16 mouse cellular contexts compared by ENCODE assay signal in genomic region chr17:49489098-49489497, GRCm38 (mm10).
DNase-seq lines count a peak whose midpoint lies in the region; ATAC-seq lines count a peak whose summit lies in the region.
"Had no signal": no experiment of that assay in that cellular context is flagged by ENCODE, and none has a peak within 500 bp of the region (broad histone marks: within the 10 kb centered on the region; RNA-seq: fewer than 3 reads in every experiment).

No protein-coding gene starts in this region.

- H3K4me1 ChIP-seq in lung, embryonic 16.5 days (replicated peaks; ENCODE audit: control insufficient read depth, insufficient read depth, low read length): no peaks in the 10 kb centered on the region
- H3K4me1 ChIP-seq in heart, embryonic 10.5 days: peaks cover 18% of the 10 kb centered on the region
- no peaks in the 10 kb centered on the region for H3K4me1 ChIP-seq in midbrain, embryonic 10.5 days
- H3K4me1 ChIP-seq: kidney, embryonic 15.5 days; megakaryocyte, embryonic 14.5 days; stomach, embryonic 15.5 days had no signal

- H3K36me3 ChIP-seq in lung, embryonic 16.5 days (ENCODE audit: control insufficient read depth, insufficient read depth, low read length): peaks cover 32% of the 10 kb centered on the region
- peaks cover 21% of the 10 kb centered on the region for H3K36me3 ChIP-seq in heart, embryonic 10.5 days
- no peaks in the 10 kb centered on the region for H3K36me3 ChIP-seq in midbrain, embryonic 10.5 days

- no peak overlapping the region for H3K9ac ChIP-seq in lung, embryonic 16.5 days (ENCODE audit: low read length)
- H3K9ac ChIP-seq: hindbrain, embryonic 14.5 days; kidney, embryonic 15.5 days; stomach, embryonic 15.5 days had no signal

- H3K9me3 ChIP-seq in lung, embryonic 16.5 days (ENCODE audit: control insufficient read depth, low read length): no peaks in the 10 kb centered on the region
- no peaks in the 10 kb centered on the region for H3K9me3 ChIP-seq in heart, embryonic 10.5 days
- no peaks in the 10 kb centered on the region for H3K9me3 ChIP-seq in midbrain, embryonic 10.5 days (replicated peaks)
- H3K9me3 ChIP-seq: kidney, embryonic 15.5 days; stomach, embryonic 15.5 days had no signal

- no peak for DNase-seq in lung, adult 18-20 months
- peak; percentile 40 for DNase-seq in fibroblast of lung, adult 2 months (ENCODE audit: low read depth)
- DNase-seq in heart, embryonic 10.5 days (ENCODE audit: low spot score): no peak
- DNase-seq in heart, postnatal 4 days: peak; percentile 68
- no peak for DNase-seq in embryo, embryonic 10 days (ENCODE audit: low spot score)
- DNase-seq in urinary bladder, postnatal 25 days (ENCODE audit: low spot score): no peak
- DNase-seq in midbrain, embryonic 10.5 days (ENCODE audit: low spot score): no peak
- DNase-seq: adrenal gland, adult 8-10 months; left cerebral cortex, postnatal 4 days; right cerebral cortex, postnatal 25 days; thymus, postnatal 4 days had no signal

- no peak overlapping the region for H3K27ac ChIP-seq in lung, embryonic 16.5 days (ENCODE audit: low read length)
- H3K27ac ChIP-seq in heart, embryonic 10.5 days: peak overlapping the region; percentile 75
- no peak overlapping the region for H3K27ac ChIP-seq in midbrain, embryonic 10.5 days (replicated peaks)
- H3K27ac ChIP-seq: hindbrain, embryonic 14.5 days; kidney, embryonic 15.5 days; stomach, embryonic 15.5 days had no signal

- H3K4me3 ChIP-seq in lung, embryonic 16.5 days (ENCODE audit: low read length): no peak overlapping the region
- H3K4me3 ChIP-seq in heart, embryonic 10.5 days: no peak overlapping the region
- H3K4me3 ChIP-seq in midbrain, embryonic 10.5 days: no peak overlapping the region
- H3K4me3 ChIP-seq: kidney, embryonic 15.5 days; megakaryocyte, embryonic 14.5 days; stomach, embryonic 15.5 days had no signal

- no peaks in the 10 kb centered on the region for H3K27me3 ChIP-seq in lung, embryonic 16.5 days (ENCODE audit: control insufficient read depth, insufficient read depth, low read depth, low read length)
- no peaks in the 10 kb centered on the region for H3K27me3 ChIP-seq in heart, embryonic 10.5 days (ENCODE audit: insufficient read depth, poor library complexity, severe bottlenecking)
- no peaks in the 10 kb centered on the region for H3K27me3 ChIP-seq in midbrain, embryonic 10.5 days (ENCODE audit: low read depth, poor library complexity, severe bottlenecking)
- H3K27me3 ChIP-seq: kidney, embryonic 15.5 days; megakaryocyte, embryonic 14.5 days; stomach, embryonic 15.5 days had no signal

- 0 out of 2 replicates have a peak, but pooled peaks have one; percentile 47 for ATAC-seq in lung, embryonic 16.5 days (ENCODE audit: low read depth)

- WGBS in lung, embryonic 16.5 days: 44% methylated on average over 5 of the region's 5 CpGs
- WGBS in heart, embryonic 10.5 days: 47% methylated on average over 5 of the region's 5 CpGs
- 79% methylated on average over 5 of the region's 5 CpGs for WGBS in midbrain, embryonic 10.5 days

- no peak overlapping the region for H3K4me2 ChIP-seq in lung, embryonic 16.5 days (ENCODE audit: low read depth, low read length)
- H3K4me2 ChIP-seq: hindbrain, embryonic 14.5 days; kidney, embryonic 15.5 days; stomach, embryonic 15.5 days had no signal

Comparison
In these comparisons a context has a peak if more than half of its experiments do, and no peak if none do; other contexts are left out.
1. DNase-seq: peak in fibroblast of lung, adult 2 months (single experiment) and heart, postnatal 4 days (single experiment); none in lung, adult 18-20 months (0 of 2), heart, embryonic 10.5 days (single experiment), embryo, embryonic 10 days (single experiment), urinary bladder, postnatal 25 days (single experiment) and midbrain, embryonic 10.5 days (single experiment).